Mouse (Mus musculus): ENCODE data around the gene Gli1. TPM values are rescaled to one million over a fixed set of nuclear protein-coding genes. Genes with fewer than 3 reads are reported as not detected.

Gli1 gene
- polyA plus RNA-seq, 1 experiment, result 1.7 TPM

DNA sequence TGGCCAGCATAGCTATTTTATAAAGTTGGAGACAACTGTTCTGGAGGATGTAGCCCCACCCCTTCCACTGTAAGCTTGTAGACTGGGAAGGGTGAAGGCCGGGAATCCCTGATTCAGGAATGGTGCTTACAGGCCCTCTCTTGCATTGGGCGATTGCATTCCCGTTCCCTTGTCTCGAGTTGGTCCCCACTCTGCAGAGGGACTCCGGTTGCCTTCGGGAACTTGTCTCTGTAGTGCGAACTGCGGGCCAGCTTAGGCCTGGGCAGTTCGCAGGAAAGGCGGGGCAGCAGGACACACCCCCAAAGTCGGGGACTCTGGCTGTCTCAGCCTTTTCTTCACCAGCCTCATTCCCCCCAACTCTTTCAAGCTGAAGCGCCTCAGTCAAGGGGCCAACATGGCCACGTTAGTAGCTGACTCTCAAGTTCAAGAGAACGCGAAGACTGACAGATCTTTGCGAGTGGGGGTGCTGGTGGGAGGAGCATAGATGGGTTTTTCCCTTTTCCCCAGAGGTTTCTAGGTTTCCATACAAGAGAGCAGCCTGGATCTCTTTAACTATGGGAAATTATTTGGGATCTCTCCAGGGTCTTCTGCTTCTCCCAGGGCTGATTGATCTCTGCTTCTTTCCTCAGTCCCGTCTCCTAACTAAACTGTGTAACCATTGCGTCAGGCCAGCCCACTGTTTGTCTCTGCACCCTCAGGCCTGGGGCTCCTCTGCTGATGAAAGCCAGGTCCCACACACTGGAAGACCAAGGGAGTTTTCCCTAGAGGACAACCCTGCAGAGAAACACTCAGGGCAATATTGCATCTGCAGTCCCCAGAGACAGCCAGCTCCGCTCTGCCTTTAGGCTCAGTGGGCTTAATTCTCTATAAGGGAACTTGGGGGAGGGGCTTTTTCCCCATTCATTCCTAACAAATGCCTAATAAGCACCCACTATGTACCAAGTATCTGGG is 50.6 kb downstream of the Gli1 start:
- 4% methylated on average over 19 of the region's 19 CpGs for WGBS
- peaks cover 5% of the 10 kb centered on the region; the same call in 1 of the 2 replicates for H3K36me3 ChIP-seq (ENCODE audit: control insufficient read depth, insufficient read depth, low read length)
- peak; percentile 79 for DNase-seq
- H3K27me3 ChIP-seq (replicated peaks; ENCODE audit: control insufficient read depth, insufficient read depth, low read length), result no peaks in the 10 kb centered on the region
- peaks cover 36% of the 10 kb centered on the region for H3K4me1 ChIP-seq (ENCODE audit: control insufficient read depth, insufficient read depth, low read length)
- TF ChIP-seq CTCF (conservative IDR thresholded peaks at IDR 0.05; ENCODE audit: insufficient read depth, insufficient read length, low read depth, low read length), result no peak
- peak overlapping the region; percentile 88 for H3K27ac ChIP-seq (ENCODE audit: insufficient read depth, low read depth, low read length)
- peak overlapping the region; percentile 96 for H3K4me3 ChIP-seq (ENCODE audit: insufficient read depth, low read depth, low read length)

DNA sequence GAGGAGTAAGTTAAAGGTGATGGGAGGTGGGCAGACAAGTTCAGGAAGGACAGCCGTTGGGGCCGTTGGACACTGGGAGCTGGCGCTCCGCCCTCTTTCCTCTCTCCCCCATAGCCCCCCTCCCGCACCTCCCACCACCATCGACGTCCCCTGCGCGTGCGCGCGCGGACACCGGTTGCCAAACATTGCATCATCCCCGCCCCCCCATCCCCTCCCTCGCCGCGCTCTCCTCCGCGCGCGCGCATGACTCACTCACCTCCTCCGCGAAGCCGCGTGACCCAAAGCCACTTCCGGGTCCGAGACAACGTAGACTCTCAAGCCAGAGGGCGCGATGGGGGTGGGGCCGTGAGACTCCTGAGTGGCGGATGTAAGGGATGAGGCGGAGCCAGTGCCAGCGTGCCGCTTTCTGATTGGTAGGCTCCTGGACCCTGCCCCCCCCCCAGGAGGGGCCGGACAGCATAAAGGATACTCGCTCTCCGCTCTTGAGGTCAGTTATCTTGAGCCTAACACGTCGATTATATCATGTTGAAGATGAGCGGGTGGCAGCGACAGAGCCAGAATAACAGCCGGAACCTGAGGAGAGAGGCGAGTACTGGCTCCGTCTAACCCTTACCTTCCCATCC is 51.4 kb downstream of the Gli1 start:
- Histone ChIP-seq H3K27me3 (replicated peaks; ENCODE audit: control insufficient read depth, insufficient read depth, low read length) (no peaks in the 10 kb centered on the region), H3K36me3 (ENCODE audit: control insufficient read depth, insufficient read depth, low read length) (no peaks in the 10 kb centered on the region), H3K4me1 (ENCODE audit: control insufficient read depth, insufficient read depth, low read length) (peaks cover 36% of the 10 kb centered on the region), H3K27ac (ENCODE audit: insufficient read depth, low read depth, low read length) (peak overlapping the region; percentile 98), H3K4me3 (ENCODE audit: insufficient read depth, low read depth, low read length) (peak overlapping the region; percentile 96)
- WGBS, result 0% methylated on average over 46 of the region's 47 CpGs
- DNase-seq, result peak; percentile 100
- TF ChIP-seq CTCF (conservative IDR thresholded peaks at IDR 0.05; ENCODE audit: insufficient read depth, insufficient read length, low read depth, low read length) (no peak), POLR2A (IDR thresholded peaks at IDR 0.05; ENCODE audit: low read depth, low read length) (peak; percentile 96)

DNA sequence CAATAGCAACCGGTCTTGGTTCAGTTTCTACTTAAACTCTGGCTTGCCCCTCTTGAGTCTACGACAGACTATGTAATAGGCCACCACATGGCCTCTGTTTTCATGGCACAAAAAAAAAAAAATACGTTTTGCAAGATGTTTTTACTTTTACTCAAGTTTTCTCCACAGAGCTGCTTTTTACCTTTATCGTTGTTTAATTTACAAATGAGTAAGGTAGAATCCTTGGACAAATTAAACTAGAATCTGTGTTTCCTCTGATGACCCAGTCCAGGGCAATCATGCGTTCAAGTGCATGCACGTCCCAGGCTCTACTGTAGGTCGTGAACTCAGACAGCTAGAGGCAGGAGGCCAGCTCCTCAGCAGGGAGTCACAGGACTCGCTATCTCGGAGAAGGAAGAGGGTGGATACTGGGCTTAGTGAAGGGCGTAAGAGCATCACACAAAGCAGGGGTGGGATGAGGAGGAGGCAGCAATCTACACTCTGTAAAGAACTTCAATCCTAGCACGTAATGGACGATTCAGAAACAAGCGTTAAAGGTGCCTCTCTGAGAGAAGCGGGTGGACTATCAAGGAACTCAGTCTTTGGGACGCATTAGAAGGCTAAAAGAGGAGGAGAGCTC is 52.1 kb downstream of the Gli1 start:
- Histone ChIP-seq H3K27ac (ENCODE audit: insufficient read depth, low read depth, low read length) (peak overlapping the region; percentile 98), H3K36me3 (ENCODE audit: control insufficient read depth, insufficient read depth, low read length) (no peaks in the 10 kb centered on the region), H3K4me1 (ENCODE audit: control insufficient read depth, insufficient read depth, low read length) (peaks cover 31% of the 10 kb centered on the region), H3K4me3 (ENCODE audit: insufficient read depth, low read depth, low read length) (peak overlapping the region; percentile 69), H3K27me3 (replicated peaks; ENCODE audit: control insufficient read depth, insufficient read depth, low read length) (no peaks in the 10 kb centered on the region)
- under 1% methylated on average over 15 of the region's 15 CpGs for WGBS
- no peak for TF ChIP-seq CTCF (conservative IDR thresholded peaks at IDR 0.05; ENCODE audit: insufficient read depth, insufficient read length, low read depth, low read length)
- no peak for TF ChIP-seq POLR2A (IDR thresholded peaks at IDR 0.05; ENCODE audit: low read depth, low read length)
- peak; percentile 90 for DNase-seq

DNA sequence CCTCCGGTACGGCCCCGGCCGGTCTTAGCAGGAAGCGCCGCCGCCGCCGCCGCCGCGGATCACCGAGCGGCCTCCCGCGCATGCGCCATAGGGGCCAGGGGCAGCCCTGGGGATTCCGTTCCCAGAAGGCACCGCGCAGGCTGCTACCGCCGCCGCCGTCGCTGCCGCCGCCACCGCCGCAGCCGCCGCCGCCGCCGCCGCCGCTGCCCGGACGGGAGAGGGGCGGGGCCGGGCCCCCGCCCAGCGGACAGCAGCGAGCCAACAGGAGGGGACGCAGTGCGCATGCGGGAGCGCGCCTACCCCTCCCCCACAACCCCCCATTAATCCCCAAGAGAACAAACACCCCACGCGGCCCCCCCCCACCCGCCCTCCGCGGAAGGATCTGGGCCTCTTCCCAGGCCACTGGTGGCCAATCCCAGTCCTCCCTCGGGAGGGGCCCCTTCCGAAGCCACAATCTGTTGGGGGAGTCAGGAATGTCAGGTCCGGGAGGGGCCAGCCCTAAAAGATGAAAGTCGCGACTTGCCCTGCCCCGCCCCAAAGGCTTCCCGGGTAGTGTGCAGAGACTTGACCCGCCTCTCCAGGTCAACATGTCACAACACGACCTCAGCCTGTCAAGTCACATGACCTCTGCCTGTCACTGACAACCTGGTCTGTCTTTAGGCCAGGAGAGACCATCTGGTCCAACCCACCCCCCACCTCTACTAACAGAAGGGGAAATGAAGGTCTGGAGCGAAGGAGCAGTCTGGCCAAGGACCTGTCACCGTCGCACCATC is 52.8 kb downstream of the Gli1 start, which contains the start of gene Mbd6:
TSS of gene Mbd6 (minus strand) at position 219 of the 773 bp plus-strand sequence.
- WGBS, result under 1% methylated on average over 32 of the region's 65 CpGs
- Histone ChIP-seq H3K36me3 (ENCODE audit: control insufficient read depth, insufficient read depth, low read length) (no peaks in the 10 kb centered on the region; the same call in 1 of the 2 replicates), H3K4me1 (ENCODE audit: control insufficient read depth, insufficient read depth, low read length) (peaks cover 31% of the 10 kb centered on the region), H3K27me3 (replicated peaks; ENCODE audit: control insufficient read depth, insufficient read depth, low read length) (no peaks in the 10 kb centered on the region), H3K4me3 (ENCODE audit: insufficient read depth, low read depth, low read length) (peak within 1 kb of the TSS; percentile 69), H3K27ac (ENCODE audit: insufficient read depth, low read depth, low read length) (peak within 1 kb of the TSS; percentile 98)
- no peak for TF ChIP-seq CTCF (conservative IDR thresholded peaks at IDR 0.05; ENCODE audit: insufficient read depth, insufficient read length, low read depth, low read length)
- peak; percentile 95 for DNase-seq

DNA sequence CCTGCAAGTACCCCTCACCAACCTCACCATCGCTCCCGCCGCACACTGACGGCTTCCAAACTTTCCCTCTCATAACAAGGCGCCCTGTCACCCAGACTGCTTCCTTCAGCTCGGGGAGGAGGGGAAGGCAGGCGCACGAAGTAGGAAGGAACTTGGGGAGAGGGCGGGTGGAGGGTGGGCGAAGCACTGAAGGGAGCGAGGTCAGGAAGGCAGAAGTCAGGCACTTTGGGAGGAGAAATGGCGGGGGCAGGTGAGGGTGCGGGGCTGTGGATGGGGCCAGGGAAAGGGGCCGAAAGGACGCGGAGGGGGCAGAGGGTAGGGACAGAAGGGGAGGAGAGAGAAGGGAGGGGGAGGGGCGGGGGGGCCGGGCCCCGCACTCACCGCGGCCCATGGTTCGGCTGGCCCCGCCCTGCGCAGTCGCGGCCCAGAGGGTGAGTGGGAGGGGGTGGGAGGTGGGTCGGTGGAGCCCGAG is 53.4 kb downstream of the Gli1 start:
- Histone ChIP-seq H3K4me1 (ENCODE audit: control insufficient read depth, insufficient read depth, low read length) (peaks cover 28% of the 10 kb centered on the region), H3K4me3 (ENCODE audit: insufficient read depth, low read depth, low read length) (peak overlapping the region; percentile 69), H3K27ac (ENCODE audit: insufficient read depth, low read depth, low read length) (peak overlapping the region; percentile 94), H3K36me3 (ENCODE audit: control insufficient read depth, insufficient read depth, low read length) (peaks cover 1% of the 10 kb centered on the region; the same call in 1 of the 2 replicates), H3K27me3 (replicated peaks; ENCODE audit: control insufficient read depth, insufficient read depth, low read length) (no peaks in the 10 kb centered on the region)
- 2% methylated on average over 21 of the region's 28 CpGs for WGBS
- TF ChIP-seq CTCF (conservative IDR thresholded peaks at IDR 0.05; ENCODE audit: insufficient read depth, insufficient read length, low read depth, low read length) (no peak), POLR2A (IDR thresholded peaks at IDR 0.05; ENCODE audit: low read depth, low read length) (peak; percentile 5)
- peak; percentile 67 for DNase-seq

DNA sequence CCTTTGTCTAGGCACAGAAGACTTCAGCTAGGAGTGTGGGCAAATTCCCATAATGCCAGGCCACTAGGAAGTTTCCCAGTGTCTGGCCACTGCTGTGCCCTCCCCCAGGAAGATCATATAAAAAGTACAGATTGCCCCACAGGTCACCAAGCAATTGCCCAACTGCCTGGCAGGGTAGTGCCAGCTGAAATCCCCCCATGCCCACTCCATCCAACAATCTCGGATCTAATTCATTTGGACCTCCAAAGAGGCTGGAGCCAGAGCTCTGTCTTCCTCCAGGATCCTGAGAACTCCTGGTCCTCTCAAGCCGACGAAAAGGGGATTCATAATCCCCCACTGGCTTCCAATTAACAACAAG is 53.9 kb downstream of the Gli1 start:
- TF ChIP-seq CTCF (conservative IDR thresholded peaks at IDR 0.05; ENCODE audit: insufficient read depth, insufficient read length, low read depth, low read length) (no peak), POLR2A (IDR thresholded peaks at IDR 0.05; ENCODE audit: low read depth, low read length) (no peak)
- peak overlapping the region; percentile 69 for H3K4me3 ChIP-seq (ENCODE audit: insufficient read depth, low read depth, low read length)
- H3K4me1 ChIP-seq (ENCODE audit: control insufficient read depth, insufficient read depth, low read length), result peaks cover 24% of the 10 kb centered on the region
- peaks cover 3% of the 10 kb centered on the region for H3K36me3 ChIP-seq (ENCODE audit: control insufficient read depth, insufficient read depth, low read length)
- H3K27ac ChIP-seq (ENCODE audit: insufficient read depth, low read depth, low read length), result peak overlapping the region; percentile 94
- no peak for DNase-seq
- no peaks in the 10 kb centered on the region for H3K27me3 ChIP-seq (replicated peaks; ENCODE audit: control insufficient read depth, insufficient read depth, low read length)
- 0% methylated on average over 3 of the region's 3 CpGs for WGBS

All from kidney, adult 2 months (tissue).